Mouse (Mus musculus) stomach, postnatal 0 days (tissue): Measurements from ENCODE around the gene Dlx4.

Experiments
- CTCF ChIP-seq: IDR thresholded peaks from 2 replicates; pipeline ENCODE4 v1.5.1; 2016; ENCODE audit warnings: antibody characterized with exemption, low read depth, mild to moderate bottlenecking, moderate library complexity
- EP300 ChIP-seq: optimal IDR thresholded peaks from 2 replicates; pipeline ENCODE3; 2016; ENCODE audit warnings: antibody characterized with exemption

- TF ChIP-seq CTCF: 0 out of 2 replicates have a peak, but pooled peaks have one; percentile 40
- TF ChIP-seq EP300: no peak
Observed at GRCm38 (mm10) chr11:95105274-95105874, 40.7 kb downstream of the Dlx4 start.
